Mouse (Mus musculus): ENCODE data around the gene Gm19345. TPM values are rescaled to one million over a fixed set of nuclear protein-coding genes. Genes with fewer than 3 reads are reported as not detected.
A peak's percentile ranks its signal among the peaks of the same experiment; 100 is the strongest.

Gene Gm19345
- polyA plus RNA-seq (2014; fragmentation: Nextera tagmentation; extraction: Ambion mirVana): not detected in 2 replicates

- H3K36me3 ChIP-seq (ENCODE audit: control insufficient read depth, insufficient read depth, low read length): no peaks in the 10 kb centered on the region
- peak within 1 kb of the TSS; percentile 43 for H3K4me2 ChIP-seq (ENCODE audit: low read length)
- peaks cover 37% of the 10 kb centered on the region for H3K27me3 ChIP-seq (ENCODE audit: control insufficient read depth, insufficient read depth, low read length)
- peaks cover 3 to 6% of the 10 kb centered on the region in 2 experiments for H3K4me1 ChIP-seq (ENCODE audit: control insufficient read depth in 2 of 2, insufficient read depth in 2 of 2, low read length in 2 of 2)
- H3K4me3 ChIP-seq (ENCODE audit: control insufficient read depth in 1 of 2, insufficient read depth in 1 of 2, low read depth in 1 of 2, low read length in 2 of 2): 0 out of 4 replicates have a peak within 1 kb of the TSS, but pooled peaks of 1 of the 2 experiments have one; percentile 11
- 5% methylated on average over 33 of the region's 33 CpGs for WGBS
- H3K9me3 ChIP-seq (ENCODE audit: control insufficient read depth, low read length): no peaks in the 10 kb centered on the region
- no peak within 1 kb of the TSS for H3K27ac ChIP-seq (replicated peaks in 1 of 2; ENCODE audit: control insufficient read depth in 1 of 2, insufficient read depth in 1 of 2, low read depth in 2 of 2, low read length in 2 of 2)
- peak; percentile 13; the same call in 1 of the 2 replicates for ATAC-seq (ENCODE audit: insufficient number of reproducible peaks, insufficient read depth, low FRiP score, low read depth)
- H3K9ac ChIP-seq (ENCODE audit: low read length): no peak within 1 kb of the TSS
Measured at GRCm38 (mm10) chr7:19851858-19852570, at the start of gene Gm19345. Gene Gm19345 (plus strand): TSS chr7:19852003.

DNA sequence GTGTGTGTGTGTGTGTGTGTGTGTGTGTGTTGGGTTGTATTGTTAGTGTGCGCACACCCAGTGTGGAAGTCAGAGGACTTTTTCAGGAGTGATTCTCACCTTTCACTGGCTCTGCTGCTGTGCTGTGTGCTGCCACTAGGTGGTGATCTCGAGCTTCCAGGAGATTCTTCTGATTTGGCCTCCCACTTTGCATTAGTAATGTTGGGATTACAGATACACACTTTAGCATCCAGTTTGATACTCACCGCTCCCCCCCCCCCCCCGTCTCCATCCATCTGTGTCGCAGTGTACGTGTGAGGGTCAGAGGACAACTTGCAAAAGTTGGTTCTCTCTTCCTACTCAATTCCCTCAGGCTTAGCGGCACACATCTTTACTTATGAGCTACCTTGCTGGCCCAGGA lies 48.8 kb upstream of the Gm19345 start:
- no peaks in the 10 kb centered on the region for H3K4me1 ChIP-seq (ENCODE audit: control insufficient read depth in 2 of 2, insufficient read depth in 2 of 2, low read length in 2 of 2)
- H3K27ac ChIP-seq (replicated peaks in 1 of 2; ENCODE audit: control insufficient read depth in 1 of 2, insufficient read depth in 1 of 2, low read depth in 2 of 2, low read length in 2 of 2): no peak overlapping the region
- peaks cover 3% of the 10 kb centered on the region; the same call in 1 of the 2 replicates for H3K9me3 ChIP-seq (ENCODE audit: control insufficient read depth, low read length)
- no peaks in the 10 kb centered on the region for H3K36me3 ChIP-seq (ENCODE audit: control insufficient read depth, insufficient read depth, low read length)
- H3K4me3 ChIP-seq (ENCODE audit: control insufficient read depth in 1 of 2, insufficient read depth in 1 of 2, low read depth in 1 of 2, low read length in 2 of 2): no peak overlapping the region
- H3K27me3 ChIP-seq (ENCODE audit: control insufficient read depth, insufficient read depth, low read length): no peaks in the 10 kb centered on the region
- H3K4me2 ChIP-seq (ENCODE audit: low read length): no peak overlapping the region
- H3K9ac ChIP-seq (ENCODE audit: low read length): no peak overlapping the region
- no peak for ATAC-seq (ENCODE audit: insufficient number of reproducible peaks, insufficient read depth, low FRiP score, low read depth)
- 23% methylated on average over 6 of the region's 7 CpGs for WGBS

- Histone ChIP-seq H3K27me3 (ENCODE audit: control insufficient read depth, insufficient read depth, low read length) (peaks cover 21% of the 10 kb centered on the region), H3K4me1 (ENCODE audit: control insufficient read depth in 2 of 2, insufficient read depth in 2 of 2, low read length in 2 of 2) (peaks cover 7 to 11% of the 10 kb centered on the region in 2 experiments; a peak in 3 of 4 replicates), H3K9ac (ENCODE audit: low read length) (no peak overlapping the region), H3K9me3 (ENCODE audit: control insufficient read depth, low read length) (peaks cover 3% of the 10 kb centered on the region; the same call in 1 of the 2 replicates), H3K4me3 (ENCODE audit: control insufficient read depth in 1 of 2, insufficient read depth in 1 of 2, low read depth in 1 of 2, low read length in 2 of 2) (no peak overlapping the region), H3K27ac (replicated peaks in 1 of 2; ENCODE audit: control insufficient read depth in 1 of 2, insufficient read depth in 1 of 2, low read depth in 2 of 2, low read length in 2 of 2) (no peak overlapping the region), H3K36me3 (ENCODE audit: control insufficient read depth, insufficient read depth, low read length) (no peaks in the 10 kb centered on the region), H3K4me2 (ENCODE audit: low read length) (no peak overlapping the region)
- ATAC-seq (ENCODE audit: insufficient number of reproducible peaks, insufficient read depth, low FRiP score, low read depth): no peak
- WGBS: 79% methylated on average over 8 of the region's 8 CpGs
Measured at GRCm38 (mm10) chr7:19806356-19806969, 45.3 kb upstream of the Gm19345 start.

GRCm38 (mm10) chr7:19809369-19809768 lies 42.4 kb upstream of the Gm19345 start:
- Histone ChIP-seq H3K9ac (ENCODE audit: low read length) (peak overlapping the region; percentile 62), H3K9me3 (ENCODE audit: control insufficient read depth, low read length) (peaks cover 3% of the 10 kb centered on the region; the same call in 1 of the 2 replicates), H3K4me3 (ENCODE audit: control insufficient read depth in 1 of 2, insufficient read depth in 1 of 2, low read depth in 1 of 2, low read length in 2 of 2) (peak overlapping the region; percentile 18 to 22), H3K27ac (replicated peaks in 1 of 2; ENCODE audit: control insufficient read depth in 1 of 2, insufficient read depth in 1 of 2, low read depth in 2 of 2, low read length in 2 of 2) (no peak overlapping the region; a peak in 2 of 4 replicates), H3K27me3 (ENCODE audit: control insufficient read depth, insufficient read depth, low read length) (peaks cover 34% of the 10 kb centered on the region), H3K4me1 (ENCODE audit: control insufficient read depth in 2 of 2, insufficient read depth in 2 of 2, low read length in 2 of 2) (peaks cover 7 to 11% of the 10 kb centered on the region in 2 experiments; a peak in 3 of 4 replicates), H3K4me2 (ENCODE audit: low read length) (peak overlapping the region; percentile 57), H3K36me3 (ENCODE audit: control insufficient read depth, insufficient read depth, low read length) (no peaks in the 10 kb centered on the region)
- ATAC-seq (ENCODE audit: insufficient number of reproducible peaks, insufficient read depth, low FRiP score, low read depth): peak; percentile 60
- WGBS: 5% methylated on average over 27 of the region's 27 CpGs

- H3K4me1 ChIP-seq (ENCODE audit: control insufficient read depth in 2 of 2, insufficient read depth in 2 of 2, low read length in 2 of 2): peaks cover 12 to 15% of the 10 kb centered on the region in 2 experiments
- H3K4me2 ChIP-seq (ENCODE audit: low read length): peak overlapping the region; percentile 23
- no peaks in the 10 kb centered on the region for H3K36me3 ChIP-seq (ENCODE audit: control insufficient read depth, insufficient read depth, low read length)
- no peak overlapping the region for H3K4me3 ChIP-seq (ENCODE audit: control insufficient read depth in 1 of 2, insufficient read depth in 1 of 2, low read depth in 1 of 2, low read length in 2 of 2)
- H3K9ac ChIP-seq (ENCODE audit: low read length): no peak overlapping the region
- peaks cover 34% of the 10 kb centered on the region for H3K27me3 ChIP-seq (ENCODE audit: control insufficient read depth, insufficient read depth, low read length)
- ATAC-seq (ENCODE audit: insufficient number of reproducible peaks, insufficient read depth, low FRiP score, low read depth): no peak
- H3K27ac ChIP-seq (replicated peaks in 1 of 2; ENCODE audit: control insufficient read depth in 1 of 2, insufficient read depth in 1 of 2, low read depth in 2 of 2, low read length in 2 of 2): no peak overlapping the region
- 3% methylated on average over 22 of the region's 22 CpGs for WGBS
- no peaks in the 10 kb centered on the region for H3K9me3 ChIP-seq (ENCODE audit: control insufficient read depth, low read length)
Measured at GRCm38 (mm10) chr7:19811114-19811513, 40.7 kb upstream of the Gm19345 start.

- H3K9ac ChIP-seq (ENCODE audit: low read length): no peak overlapping the region
- H3K36me3 ChIP-seq (ENCODE audit: control insufficient read depth, insufficient read depth, low read length): no peaks in the 10 kb centered on the region
- ATAC-seq (ENCODE audit: insufficient number of reproducible peaks, insufficient read depth, low FRiP score, low read depth): no peak
- H3K9me3 ChIP-seq (ENCODE audit: control insufficient read depth, low read length): no peaks in the 10 kb centered on the region
- H3K4me1 ChIP-seq (ENCODE audit: control insufficient read depth in 2 of 2, insufficient read depth in 2 of 2, low read length in 2 of 2): peaks cover 21 to 27% of the 10 kb centered on the region in 2 experiments
- H3K27me3 ChIP-seq (ENCODE audit: control insufficient read depth, insufficient read depth, low read length): peaks cover 34% of the 10 kb centered on the region
- no peak overlapping the region for H3K4me3 ChIP-seq (ENCODE audit: control insufficient read depth in 1 of 2, insufficient read depth in 1 of 2, low read depth in 1 of 2, low read length in 2 of 2)
- 71% methylated on average over 4 of the region's 4 CpGs for WGBS
- H3K4me2 ChIP-seq (ENCODE audit: low read length): no peak overlapping the region
- H3K27ac ChIP-seq (replicated peaks in 1 of 2; ENCODE audit: control insufficient read depth in 1 of 2, insufficient read depth in 1 of 2, low read depth in 2 of 2, low read length in 2 of 2): no peak overlapping the region
Measured at GRCm38 (mm10) chr7:19813161-19813560, 38.6 kb upstream of the Gm19345 start.

DNA sequence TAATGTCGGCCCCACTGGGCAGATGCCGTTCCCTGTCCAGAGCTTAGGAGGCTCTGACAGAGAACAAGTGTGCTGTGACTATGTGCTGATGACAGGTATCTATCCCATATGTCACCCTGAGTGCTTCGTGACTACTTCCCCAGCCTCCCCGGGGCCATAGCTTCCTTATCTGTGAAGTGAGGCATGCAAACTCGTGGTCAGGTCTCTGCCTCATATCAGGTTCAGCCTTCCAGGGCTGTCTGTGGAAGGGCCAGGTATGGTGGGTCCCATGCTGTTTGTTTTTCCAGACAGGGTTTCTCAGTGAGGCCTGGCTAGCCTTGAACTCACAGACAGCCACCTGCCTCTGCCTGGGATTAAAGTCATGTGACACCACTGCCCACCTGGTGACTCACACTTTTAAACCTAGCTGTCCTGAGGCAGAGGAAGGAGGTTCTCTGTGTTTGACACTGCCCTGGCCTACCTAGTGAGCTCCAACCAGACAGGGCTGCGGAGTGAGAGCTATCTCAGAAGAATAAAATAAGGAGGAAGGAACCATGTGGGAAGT lies 38.2 kb upstream of the Gm19345 start:
- H3K4me3 ChIP-seq (ENCODE audit: control insufficient read depth in 1 of 2, insufficient read depth in 1 of 2, low read depth in 1 of 2, low read length in 2 of 2): no peak overlapping the region
- no peaks in the 10 kb centered on the region for H3K36me3 ChIP-seq (ENCODE audit: control insufficient read depth, insufficient read depth, low read length)
- H3K27ac ChIP-seq (replicated peaks in 1 of 2; ENCODE audit: control insufficient read depth in 1 of 2, insufficient read depth in 1 of 2, low read depth in 2 of 2, low read length in 2 of 2): no peak overlapping the region
- WGBS: 30% methylated on average over 6 of the region's 6 CpGs
- ATAC-seq (ENCODE audit: insufficient number of reproducible peaks, insufficient read depth, low FRiP score, low read depth): no peak
- H3K4me1 ChIP-seq (ENCODE audit: control insufficient read depth in 2 of 2, insufficient read depth in 2 of 2, low read length in 2 of 2): peaks cover 19 to 26% of the 10 kb centered on the region in 2 experiments
- H3K27me3 ChIP-seq (ENCODE audit: control insufficient read depth, insufficient read depth, low read length): peaks cover 34% of the 10 kb centered on the region
- no peak overlapping the region for H3K9ac ChIP-seq (ENCODE audit: low read length)
- H3K4me2 ChIP-seq (ENCODE audit: low read length): no peak overlapping the region
- H3K9me3 ChIP-seq (ENCODE audit: control insufficient read depth, low read length): no peaks in the 10 kb centered on the region

All from heart, embryonic 14.5 days (tissue).